Mouse (Mus musculus): ENCODE measurements around the gene Irf1. TPM values are rescaled to one million over a fixed set of nuclear protein-coding genes. Genes with fewer than 3 reads are reported as not detected.

The Irf1 gene
- total and polyA plus RNA-seq, 2 experiments from 2014 or later = 4.4 to 8.5 TPM

DNA sequence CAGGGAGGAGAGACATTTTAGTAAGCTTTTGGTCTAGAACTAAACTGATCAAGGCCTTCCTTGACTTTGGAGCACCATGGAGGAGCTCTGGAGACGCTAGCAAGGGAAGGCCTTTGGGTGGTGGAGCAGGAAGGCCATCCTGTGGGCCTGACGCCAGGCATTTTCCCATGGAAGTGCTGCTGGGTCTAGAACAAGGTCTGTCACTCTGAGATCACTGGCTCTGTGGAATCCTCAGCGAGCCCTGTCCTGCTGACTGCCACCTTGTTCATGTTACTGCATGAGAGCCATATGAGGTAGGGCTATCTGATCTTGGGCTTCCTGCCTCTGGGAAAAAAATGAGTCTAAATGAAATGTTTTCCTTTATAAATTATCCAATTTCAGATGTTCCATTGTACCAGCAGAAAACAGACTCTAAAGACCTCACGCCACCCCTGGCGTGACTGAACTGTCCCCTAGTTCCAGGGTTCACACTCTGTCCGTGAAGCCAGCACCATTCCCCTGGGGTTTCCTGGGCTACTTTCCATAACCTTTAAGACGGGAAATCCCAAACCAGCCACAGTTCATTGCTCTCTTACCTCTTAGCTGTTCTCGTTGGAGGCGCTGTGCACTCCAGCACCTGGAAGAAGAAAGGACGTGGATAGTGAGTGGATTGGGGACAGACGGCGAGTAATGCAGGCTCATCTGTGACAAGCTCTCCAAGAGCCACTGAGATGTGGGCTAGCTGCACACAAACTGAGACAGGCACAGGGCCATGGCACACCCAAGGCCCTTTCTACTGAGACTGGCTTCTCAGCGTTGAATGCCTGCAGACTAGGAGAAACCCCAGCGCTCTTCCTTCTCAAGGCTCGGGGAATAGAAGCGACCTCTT is 43.4 kb downstream of the Irf1 start:
- no peak for DNase-seq (ENCODE audit: low spot score)
- H3K36me3 ChIP-seq (ENCODE audit: insufficient read depth, low read length) = no peaks in the 10 kb centered on the region
- no peaks in the 10 kb centered on the region for H3K4me1 ChIP-seq (ENCODE audit: insufficient read depth, low read length)
- H3K27ac ChIP-seq = no peak overlapping the region
- no peak for TF ChIP-seq CTCF (IDR thresholded peaks at IDR 0.05; ENCODE audit: low read depth)
- H3K9me3 ChIP-seq (ENCODE audit: low read length) = no peaks in the 10 kb centered on the region
- no peak overlapping the region for H3K4me3 ChIP-seq (ENCODE audit: low read length)
- WGBS = 83% methylated on average over 16 of the region's 16 CpGs
- ATAC-seq = no peak
- no peaks in the 10 kb centered on the region for H3K27me3 ChIP-seq (ENCODE audit: insufficient read depth, low read length)
- no peak overlapping the region for H3K9ac ChIP-seq (replicated peaks; ENCODE audit: low read length)
- no peak overlapping the region for H3K4me2 ChIP-seq (ENCODE audit: low read depth, low read length)

DNA sequence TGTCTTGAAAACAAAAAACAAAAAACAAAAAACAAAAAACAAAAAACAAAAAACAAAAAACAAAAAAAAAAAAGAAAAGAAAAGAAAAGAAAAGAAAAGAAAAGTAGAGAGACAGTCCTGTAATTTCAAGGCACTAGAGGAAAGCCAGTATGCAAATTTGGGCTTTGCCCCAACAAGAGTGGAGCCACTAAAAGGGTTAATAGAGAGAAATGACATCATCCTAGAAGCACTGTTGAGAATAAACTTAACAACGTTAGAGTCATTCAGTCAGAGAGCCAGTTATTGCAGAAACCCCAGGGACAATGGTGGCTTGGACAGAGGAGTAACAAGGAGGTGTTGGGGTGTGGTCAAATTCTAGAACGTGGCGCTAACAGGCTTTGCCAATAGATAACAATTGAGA is 45.0 kb downstream of the Irf1 start:
- no peaks in the 10 kb centered on the region for H3K9me3 ChIP-seq (ENCODE audit: low read length)
- WGBS = 64% methylated on average over 3 of the region's 3 CpGs
- no peak overlapping the region for H3K9ac ChIP-seq (replicated peaks; ENCODE audit: low read length)
- H3K4me1 ChIP-seq (ENCODE audit: insufficient read depth, low read length) = no peaks in the 10 kb centered on the region
- no peak for TF ChIP-seq CTCF (IDR thresholded peaks at IDR 0.05; ENCODE audit: low read depth)
- no peaks in the 10 kb centered on the region for H3K27me3 ChIP-seq (ENCODE audit: insufficient read depth, low read length)
- no peak overlapping the region for H3K4me2 ChIP-seq (ENCODE audit: low read depth, low read length)
- H3K27ac ChIP-seq = no peak overlapping the region
- no peaks in the 10 kb centered on the region for H3K36me3 ChIP-seq (ENCODE audit: insufficient read depth, low read length)
- no peak overlapping the region for H3K4me3 ChIP-seq (ENCODE audit: low read length)
- ATAC-seq = no peak
- no peak for DNase-seq (ENCODE audit: low spot score)

- Histone ChIP-seq H3K4me1 (ENCODE audit: insufficient read depth, low read length) (no peaks in the 10 kb centered on the region), H3K4me2 (ENCODE audit: low read depth, low read length) (no peak overlapping the region), H3K36me3 (ENCODE audit: insufficient read depth, low read length) (no peaks in the 10 kb centered on the region), H3K9ac (replicated peaks; ENCODE audit: low read length) (no peak overlapping the region), H3K27me3 (ENCODE audit: insufficient read depth, low read length) (no peaks in the 10 kb centered on the region), H3K27ac (no peak overlapping the region), H3K4me3 (ENCODE audit: low read length) (no peak overlapping the region), H3K9me3 (ENCODE audit: low read length) (no peaks in the 10 kb centered on the region)
- no peak for ATAC-seq
- 83% methylated on average over 5 of the region's 5 CpGs for WGBS
- no peak for TF ChIP-seq CTCF (IDR thresholded peaks at IDR 0.05; ENCODE audit: low read depth)
- no peak for DNase-seq (ENCODE audit: low spot score)
Measured at GRCm38 (mm10) chr11:53816841-53817375, 47.1 kb downstream of the Irf1 start.

DNA sequence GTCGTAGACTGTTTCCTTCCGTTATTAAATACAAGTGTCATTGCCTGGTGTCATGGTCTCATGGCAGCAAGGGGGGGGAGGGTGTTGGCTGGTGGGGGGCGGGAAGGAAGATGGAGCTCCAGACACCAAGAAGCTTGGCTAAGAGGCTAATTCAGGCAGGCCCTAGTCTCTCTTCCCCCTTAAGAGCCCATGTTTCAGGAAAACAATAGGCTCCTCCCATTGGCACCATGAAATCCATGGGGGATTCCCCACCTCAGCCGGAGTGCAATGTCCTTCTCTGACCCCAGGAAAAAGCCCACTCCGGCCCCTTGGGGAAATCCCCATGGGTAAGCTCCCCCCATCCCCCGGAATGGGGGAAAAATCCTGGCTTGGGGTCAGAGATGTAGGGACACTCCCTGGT is 49.0 kb downstream of the Irf1 start:
- 55% methylated on average over 6 of the region's 6 CpGs for WGBS

GRCm38 (mm10) chr11:53819511-53819910 is 49.7 kb downstream of the Irf1 start:
- Histone ChIP-seq H3K4me2 (ENCODE audit: low read depth, low read length) (no peak overlapping the region), H3K9ac (replicated peaks; ENCODE audit: low read length) (no peak overlapping the region), H3K36me3 (ENCODE audit: insufficient read depth, low read length) (no peaks in the 10 kb centered on the region), H3K27ac (no peak overlapping the region), H3K4me1 (ENCODE audit: insufficient read depth, low read length) (no peaks in the 10 kb centered on the region), H3K4me3 (ENCODE audit: low read length) (no peak overlapping the region), H3K9me3 (ENCODE audit: low read length) (no peaks in the 10 kb centered on the region), H3K27me3 (ENCODE audit: insufficient read depth, low read length) (no peaks in the 10 kb centered on the region)
- ATAC-seq (no peak), DNase-seq (ENCODE audit: low spot score) (no peak)
- WGBS = 92% methylated on average over 6 of the region's 6 CpGs
- TF ChIP-seq CTCF (IDR thresholded peaks at IDR 0.05; ENCODE audit: low read depth) = no peak

More for the DNA sequence above, 49.0 kb downstream of the Irf1 start:
- no peak overlapping the region for H3K4me3 ChIP-seq (ENCODE audit: low read length)
- H3K27me3 ChIP-seq (ENCODE audit: insufficient read depth, low read length) = no peaks in the 10 kb centered on the region
- H3K4me1 ChIP-seq (ENCODE audit: insufficient read depth, low read length) = no peaks in the 10 kb centered on the region
- no peaks in the 10 kb centered on the region for H3K36me3 ChIP-seq (ENCODE audit: insufficient read depth, low read length)
- ATAC-seq (no peak), DNase-seq (ENCODE audit: low spot score) (no peak)
- H3K4me2 ChIP-seq (ENCODE audit: low read depth, low read length) = no peak overlapping the region
- no peaks in the 10 kb centered on the region for H3K9me3 ChIP-seq (ENCODE audit: low read length)
- no peak overlapping the region for H3K27ac ChIP-seq
- H3K9ac ChIP-seq (replicated peaks; ENCODE audit: low read length) = no peak overlapping the region
- no peak for TF ChIP-seq CTCF (IDR thresholded peaks at IDR 0.05; ENCODE audit: low read depth)

DNA sequence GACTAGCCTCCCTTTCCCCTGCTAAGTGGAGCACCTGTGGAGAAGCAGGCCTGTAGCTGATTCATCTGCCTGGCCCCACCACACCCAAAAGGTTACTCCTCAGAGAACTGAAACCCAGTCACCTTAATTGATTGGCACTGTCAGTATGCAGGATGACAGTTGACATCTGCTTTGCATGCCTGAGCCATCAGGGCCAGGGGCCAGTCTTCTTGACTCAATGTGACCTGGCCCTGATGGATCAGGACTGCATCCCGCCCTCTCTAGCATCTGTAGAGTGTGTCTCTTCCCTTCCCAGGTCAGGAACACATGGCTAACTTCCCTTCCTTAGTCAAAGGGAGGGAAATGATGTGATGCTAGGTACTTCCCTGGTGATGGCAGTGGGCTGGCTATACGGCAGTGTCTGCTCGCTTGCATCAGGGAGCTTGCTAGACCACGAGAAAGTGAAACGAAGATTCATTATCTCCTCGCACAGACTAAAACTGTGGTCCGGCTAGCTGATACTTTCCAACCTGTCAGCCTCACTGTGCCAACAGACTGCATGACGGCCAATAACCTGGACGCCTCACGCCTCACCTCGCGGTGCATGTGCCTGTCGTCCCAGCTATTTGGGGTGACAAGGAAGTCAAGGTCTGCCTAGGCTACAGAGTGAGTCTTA is 50.8 kb downstream of the Irf1 start:
- no peak for DNase-seq (ENCODE audit: low spot score)
- Histone ChIP-seq H3K4me2 (ENCODE audit: low read depth, low read length) (no peak overlapping the region), H3K9ac (replicated peaks; ENCODE audit: low read length) (no peak overlapping the region), H3K36me3 (ENCODE audit: insufficient read depth, low read length) (no peaks in the 10 kb centered on the region), H3K27ac (no peak overlapping the region), H3K9me3 (ENCODE audit: low read length) (no peaks in the 10 kb centered on the region), H3K4me3 (ENCODE audit: low read length) (no peak overlapping the region), H3K27me3 (ENCODE audit: insufficient read depth, low read length) (no peaks in the 10 kb centered on the region), H3K4me1 (ENCODE audit: insufficient read depth, low read length) (no peaks in the 10 kb centered on the region)
- no peak for ATAC-seq
- no peak for TF ChIP-seq CTCF (IDR thresholded peaks at IDR 0.05; ENCODE audit: low read depth)
- 91% methylated on average over 13 of the region's 13 CpGs for WGBS

All from hindbrain, postnatal 0 days (tissue).